Mouse (Mus musculus) stomach, postnatal 0 days (tissue): ENCODE results near the gene Clic6.

Source experiments
- CTCF ChIP-seq: IDR thresholded peaks from 2 replicates; pipeline ENCODE4 v1.5.1; 2016; ENCODE audit warnings: antibody characterized with exemption, low read depth, mild to moderate bottlenecking, moderate library complexity
- EP300 ChIP-seq: optimal IDR thresholded peaks from 2 replicates; pipeline ENCODE3; 2016; ENCODE audit warnings: antibody characterized with exemption

DNA sequence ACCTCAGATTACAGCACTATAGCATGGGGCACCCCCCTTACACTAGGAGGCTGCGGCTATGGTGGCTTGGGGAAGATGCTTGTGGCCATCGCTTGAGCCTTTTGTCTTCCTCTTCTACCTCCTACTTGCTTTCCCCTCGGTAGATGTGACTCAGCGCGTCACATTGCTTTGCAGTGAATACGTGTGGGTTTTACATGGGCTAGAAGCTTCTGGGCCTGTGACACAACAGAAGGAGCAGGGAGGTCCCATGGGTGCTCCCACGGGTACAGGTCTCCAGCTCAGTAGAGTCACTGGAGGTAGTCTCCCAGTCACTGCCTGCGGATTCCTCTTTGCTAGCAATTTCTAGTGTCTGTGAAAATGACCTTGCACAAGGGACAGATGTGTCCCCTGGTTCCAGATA, 39.1 kb downstream of the Clic6 start:
- TF ChIP-seq CTCF (no peak), EP300 (no peak)
